Mouse (Mus musculus) embryo, embryonic 10 days (tissue): ENCODE data around the gene Mrgpre.

Source experiments
- DNase-seq: peaks from one replicate; pipeline ENCODE4 v3.0.0-alpha.2; 2015; ENCODE audit warnings: low spot score

The Mrgpre gene

DNA sequence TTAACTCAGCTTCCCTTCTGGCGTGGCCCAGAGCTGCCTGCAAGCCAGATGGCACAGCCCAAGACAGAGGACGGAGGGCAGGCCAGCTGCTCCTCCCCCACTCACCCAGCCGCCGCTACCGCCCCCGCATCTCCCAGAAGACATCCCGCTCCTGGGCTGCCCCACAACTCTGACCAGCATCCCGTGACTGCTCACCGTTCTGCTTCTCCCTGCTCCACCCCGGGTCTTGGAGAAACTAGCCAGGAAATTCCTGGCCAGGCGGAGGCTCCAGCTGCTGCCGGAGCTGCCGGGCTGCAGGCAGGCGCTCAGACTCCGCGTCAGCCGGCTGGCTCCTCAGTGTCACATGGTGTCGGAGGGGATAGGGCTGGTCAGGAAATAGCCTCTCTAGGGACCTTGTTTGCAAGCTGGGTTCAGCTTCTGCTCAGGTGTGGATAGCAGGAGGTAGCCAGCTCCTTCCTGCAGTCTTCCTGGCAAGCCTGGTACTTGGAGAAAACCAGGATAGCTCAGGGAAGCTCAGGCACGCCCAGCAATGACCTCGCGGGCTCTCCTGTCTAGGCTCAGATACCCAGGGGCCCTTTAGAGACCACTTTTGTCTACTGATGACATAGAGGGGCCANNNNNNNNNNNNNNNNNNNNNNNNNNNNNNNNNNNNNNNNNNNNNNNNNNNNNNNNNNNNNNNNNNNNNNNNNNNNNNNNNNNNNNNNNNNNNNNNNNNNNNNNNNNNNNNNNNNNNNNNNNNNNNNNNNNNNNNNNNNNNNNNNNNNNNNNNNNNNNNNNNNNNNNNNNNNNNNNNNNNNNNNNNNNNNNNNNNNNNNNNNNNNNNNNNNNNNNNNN is at the start of gene Mrgpre:
Gene Mrgpre, minus strand, starts transcription at position 505 of the 834 bp plus-strand sequence.
- DNase-seq, result peak; percentile 78

DNA sequence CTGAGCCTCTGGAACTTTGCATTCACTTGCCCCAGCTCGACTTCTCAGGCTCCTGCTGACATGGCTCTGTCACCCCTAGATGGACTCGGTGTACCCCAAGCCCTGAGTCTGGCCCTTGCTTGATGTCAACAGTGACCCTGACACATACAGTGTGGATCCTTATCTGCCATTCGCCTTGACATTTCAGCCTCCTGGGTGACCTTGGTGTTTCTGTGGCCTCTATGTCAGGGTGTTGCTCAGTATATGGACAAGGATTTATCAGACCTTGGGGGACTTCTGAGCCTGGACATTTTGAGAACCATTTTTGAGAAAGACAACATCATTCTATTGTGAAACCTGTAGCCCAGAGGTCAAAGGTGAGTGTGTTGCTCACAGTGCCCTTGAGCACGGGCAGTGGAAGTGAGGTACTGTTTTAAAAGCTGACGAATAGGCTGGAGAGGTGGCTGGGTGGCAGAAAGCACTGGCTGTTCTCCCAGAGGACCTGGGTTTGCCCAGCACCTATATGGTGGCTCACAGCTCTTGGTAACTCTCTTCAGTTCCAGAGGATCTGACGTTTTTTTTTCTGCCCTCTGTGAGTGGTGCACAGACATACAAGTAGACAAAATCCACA is 49.4 kb upstream of the Mrgpre start:
- DNase-seq, result no peak

DNA sequence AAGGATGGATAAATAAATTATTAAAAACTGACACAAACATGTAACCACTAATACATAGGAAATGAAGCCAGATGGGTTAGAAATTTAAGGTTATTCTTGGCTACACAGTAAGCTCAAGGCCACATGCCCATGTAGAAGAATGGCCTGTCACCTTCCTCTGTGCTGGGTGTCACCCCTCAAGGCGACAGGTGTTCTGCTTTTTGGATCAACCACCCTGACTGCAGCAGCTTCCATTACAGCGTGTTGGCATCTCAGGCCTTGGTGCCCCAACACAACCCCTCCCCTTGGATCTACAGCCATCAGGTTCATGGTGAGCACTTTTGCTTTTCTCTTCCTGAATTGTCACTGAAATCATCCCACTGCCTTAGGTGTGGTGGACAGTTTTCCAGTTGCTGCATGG is 48.3 kb upstream of the Mrgpre start:
- no peak for DNase-seq

DNA sequence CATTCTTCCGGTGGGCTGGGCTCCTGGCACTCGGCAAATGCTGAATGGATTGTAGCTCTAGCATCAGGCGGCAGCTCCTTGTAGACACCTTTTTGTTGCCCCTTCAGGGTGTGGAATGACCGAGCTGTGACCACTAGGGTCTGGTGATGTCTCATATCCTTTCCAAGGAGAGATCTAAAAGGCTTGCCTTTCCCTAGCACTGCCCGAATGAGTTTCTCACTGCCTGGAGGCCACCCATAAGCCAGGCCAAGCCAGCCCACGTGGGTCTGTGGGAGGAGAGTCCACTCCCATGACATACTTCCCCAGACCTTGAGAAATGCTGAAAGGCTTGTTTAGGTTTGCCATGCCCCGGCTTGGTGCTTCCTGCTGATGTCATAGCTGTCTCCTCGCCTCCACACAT is 47.9 kb upstream of the Mrgpre start:
- no peak for DNase-seq

DNA sequence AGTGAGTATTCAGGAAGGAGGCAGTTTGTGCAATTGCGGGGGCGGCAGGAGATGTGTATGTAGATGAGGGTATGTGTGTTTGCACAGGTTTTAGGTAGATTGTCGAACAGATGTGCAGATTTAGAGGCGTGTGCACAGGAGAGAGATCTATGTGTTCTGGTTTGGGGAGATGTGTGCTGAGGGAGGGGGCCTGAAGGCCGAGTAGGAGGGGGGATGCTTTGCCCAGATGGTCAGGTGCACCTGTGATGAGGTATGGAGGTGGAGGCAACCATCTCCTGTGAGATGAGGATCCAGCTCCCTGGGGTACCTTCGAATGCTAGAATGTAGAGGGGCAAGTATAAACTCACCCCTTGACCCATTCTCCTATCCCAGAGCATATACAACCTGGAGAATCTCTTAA is 46.1 kb upstream of the Mrgpre start:
- DNase-seq, result no peak

DNA sequence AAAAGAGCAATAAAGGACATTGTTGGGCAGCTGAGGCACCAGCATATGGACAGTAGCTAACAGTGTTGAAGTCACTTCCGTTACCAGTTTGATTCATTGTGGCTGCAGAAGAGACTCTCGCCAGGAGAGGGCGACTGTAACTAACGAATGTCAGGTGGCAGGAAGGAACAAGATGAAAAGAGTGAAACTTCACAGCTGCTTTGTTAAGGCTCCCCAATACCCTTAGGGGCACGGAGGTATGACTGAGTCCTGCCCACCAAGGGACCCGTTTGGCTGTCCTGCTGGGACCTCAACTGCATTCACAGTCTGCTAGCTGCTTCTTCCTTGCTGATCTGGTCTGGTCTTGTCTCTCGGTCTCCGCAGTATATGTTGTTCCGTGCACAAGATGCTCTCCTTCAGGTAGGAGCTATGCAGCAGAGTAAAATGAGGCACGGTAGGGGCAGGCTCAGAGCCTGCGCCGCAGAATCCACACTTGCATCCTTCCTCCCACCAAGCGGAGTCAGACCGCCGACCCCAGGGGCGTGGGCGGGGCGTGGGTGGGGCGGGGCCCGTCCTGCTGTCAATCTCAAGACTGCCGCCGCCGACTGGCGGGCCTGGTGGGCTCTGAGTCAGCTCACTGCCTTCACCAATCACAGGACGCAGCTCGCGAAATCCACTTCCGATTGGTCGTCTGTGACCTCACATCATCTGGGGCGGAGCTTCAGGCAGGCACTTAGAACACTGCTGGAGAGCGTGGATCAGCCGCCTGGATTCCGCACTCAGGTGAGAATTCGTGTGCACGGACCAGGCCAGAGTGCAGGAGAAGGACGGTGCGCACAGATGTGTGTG is 45.4 kb upstream of the Mrgpre start:
- DNase-seq, result peak; percentile 99

DNA sequence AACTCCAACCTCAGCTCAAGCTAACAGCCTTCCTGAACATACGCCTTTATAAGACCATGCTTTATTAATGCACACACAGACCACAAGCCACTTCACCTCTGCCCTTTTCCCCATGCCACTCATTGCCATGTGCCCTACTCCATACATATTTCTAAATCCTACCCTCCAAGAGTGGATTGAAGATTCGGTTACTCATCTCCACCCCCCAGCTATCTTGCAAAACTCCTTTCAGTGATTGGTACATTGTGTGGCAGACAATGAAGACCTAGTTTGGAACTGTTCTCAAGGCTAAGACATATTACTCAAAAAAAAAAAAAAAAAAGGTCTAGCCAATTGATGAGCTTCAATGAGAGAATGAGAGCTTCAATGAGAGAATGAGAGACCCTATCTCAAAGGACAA is 42.7 kb upstream of the Mrgpre start:
- DNase-seq, result no peak

DNA sequence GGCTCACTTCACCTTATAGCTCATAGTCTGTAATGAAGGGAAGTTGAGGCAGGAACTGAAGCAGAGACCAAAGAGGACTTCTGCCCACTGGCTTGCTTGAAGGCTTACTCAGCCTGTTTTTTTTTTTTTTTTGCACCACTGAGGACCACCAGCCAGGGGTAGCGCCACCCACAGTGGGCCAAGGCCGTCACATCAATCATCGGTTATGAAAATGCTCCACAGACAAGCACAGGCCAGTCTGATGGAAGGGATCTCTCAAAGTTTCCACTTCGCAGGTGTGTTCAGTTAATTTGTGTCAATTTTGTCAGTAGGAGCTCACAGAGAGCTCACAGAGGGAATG is 38.9 kb upstream of the Mrgpre start:
- DNase-seq, result no peak

DNA sequence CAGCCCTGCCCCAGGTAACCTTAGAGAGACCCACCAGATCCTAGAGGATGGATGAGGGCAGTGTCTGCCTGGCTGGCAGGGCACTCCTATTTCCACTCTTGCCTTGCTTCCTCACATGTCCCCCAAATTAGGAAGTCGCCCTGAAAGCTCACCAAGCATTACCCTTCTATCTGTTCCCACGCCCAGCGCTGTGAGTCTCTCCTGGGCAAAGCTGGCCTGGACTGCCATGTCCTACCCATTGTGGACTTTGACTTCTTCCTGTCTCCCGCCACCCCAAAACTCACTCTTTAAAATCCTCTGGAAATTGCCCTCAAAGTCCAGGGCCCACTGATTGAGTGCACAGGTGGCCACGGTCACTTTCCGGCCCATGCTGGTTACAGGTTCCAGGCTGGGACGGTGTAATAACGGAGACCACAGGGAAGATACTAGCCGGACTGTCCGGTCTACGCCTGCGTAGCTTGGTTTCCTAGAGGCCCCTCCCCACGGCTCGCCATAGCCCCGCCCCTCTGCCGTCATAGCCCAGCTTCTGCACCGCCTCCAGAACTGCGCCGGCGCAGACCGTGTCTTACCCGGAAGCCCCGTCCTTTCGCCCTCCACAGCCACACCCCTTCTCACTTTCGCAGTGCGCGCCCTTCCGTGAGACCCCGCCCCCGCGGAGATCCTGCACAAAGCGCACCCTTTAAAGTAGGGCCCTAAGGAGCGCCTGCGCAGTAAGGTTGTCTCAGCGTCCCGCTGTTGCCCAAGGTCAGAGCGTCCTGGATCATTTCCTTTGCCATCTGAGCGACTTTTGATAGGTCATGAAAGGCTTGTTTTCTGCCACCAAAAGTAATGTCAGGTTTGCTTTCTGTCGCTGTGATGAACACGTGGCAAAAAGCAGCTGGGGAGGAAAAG is 38.3 kb upstream of the Mrgpre start, which contains the start of the genes Nadsyn1 and Dhcr7:
Gene Nadsyn1, minus strand, starts transcription at position 475 of the 891 bp plus-strand sequence.
Gene Dhcr7, plus strand, starts transcription at position 771 of the 891 bp plus-strand sequence.
- DNase-seq, result peak; percentile 98

DNA sequence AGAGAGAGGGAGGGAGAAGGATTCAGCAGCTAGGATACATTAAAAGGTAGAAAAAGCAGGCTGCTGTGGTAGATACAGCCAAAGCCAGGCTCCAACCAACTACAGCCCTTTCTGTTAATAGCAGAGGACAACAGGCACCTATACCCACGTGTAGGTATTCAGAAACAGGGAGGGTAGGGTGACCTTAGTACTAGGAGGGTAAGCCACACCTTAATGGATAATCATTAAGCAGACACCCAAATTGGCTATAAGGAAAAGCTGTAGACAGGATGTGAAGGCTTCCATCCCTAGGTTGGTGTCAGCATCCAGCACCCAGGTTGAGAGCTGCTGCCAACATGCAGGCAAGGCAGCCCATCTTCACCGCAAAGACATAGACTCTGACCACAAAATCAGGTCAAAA is 36.9 kb upstream of the Mrgpre start:
- DNase-seq, result no peak

DNA sequence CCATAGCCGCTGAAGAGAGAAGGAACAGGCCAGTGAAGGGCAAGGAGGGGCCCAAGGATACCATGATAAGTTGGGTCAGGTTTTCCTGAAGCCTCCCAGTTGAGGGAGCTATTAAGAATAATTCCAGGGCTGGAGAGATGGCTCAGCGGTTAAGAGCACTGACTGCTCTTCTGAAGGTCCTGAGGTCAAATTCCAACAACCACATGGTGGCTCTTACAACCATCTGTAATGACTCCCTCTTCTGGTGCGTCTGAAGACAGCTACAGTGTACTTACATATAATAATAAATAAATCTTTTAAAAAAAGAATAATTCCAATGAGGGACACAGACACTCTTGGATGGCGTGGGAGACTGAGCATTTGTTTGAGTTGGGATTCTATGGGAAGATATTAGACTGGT is 34.9 kb upstream of the Mrgpre start:
- no peak for DNase-seq

DNA sequence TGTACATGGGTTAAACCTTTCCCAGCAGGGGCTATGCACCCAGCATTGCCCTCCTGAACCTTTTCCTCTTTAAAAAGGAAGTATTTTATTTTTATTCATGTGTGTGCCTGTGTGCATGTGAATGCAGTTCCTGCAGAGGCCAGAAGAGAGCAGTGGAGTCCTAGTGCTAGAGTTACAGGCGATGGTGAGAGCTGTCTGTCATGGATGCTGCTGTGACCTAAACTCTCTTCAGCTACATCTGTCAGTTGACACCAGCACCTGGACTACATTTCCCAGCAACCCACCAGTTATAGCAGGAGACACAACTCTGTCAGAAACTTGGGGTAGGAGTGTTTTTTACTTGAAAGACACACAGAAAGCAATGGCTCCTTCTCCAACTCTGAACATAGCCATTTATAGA is 24.6 kb upstream of the Mrgpre start:
- peak; percentile 25 for DNase-seq

DNA sequence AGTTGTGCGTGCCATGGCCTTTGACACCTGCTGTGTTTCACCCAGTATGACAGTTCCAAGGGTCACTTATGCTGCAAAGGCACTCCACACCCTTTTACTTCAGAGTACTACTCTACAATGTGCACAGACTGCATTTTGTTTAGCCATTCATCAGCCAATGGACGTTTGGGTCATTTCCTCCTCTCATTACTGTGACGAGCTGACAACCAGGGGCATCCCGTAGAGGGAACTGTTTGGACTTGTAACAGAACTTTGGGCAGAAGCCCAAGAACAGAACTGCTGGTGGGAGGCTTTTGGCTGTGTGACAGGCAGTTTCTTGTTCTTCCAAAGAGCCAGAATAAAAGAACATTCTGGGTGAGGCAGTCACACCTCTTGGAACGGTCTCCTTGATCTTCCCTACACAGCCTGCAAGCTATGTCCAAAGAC is 20.9 kb upstream of the Mrgpre start:
- DNase-seq, result no peak

DNA sequence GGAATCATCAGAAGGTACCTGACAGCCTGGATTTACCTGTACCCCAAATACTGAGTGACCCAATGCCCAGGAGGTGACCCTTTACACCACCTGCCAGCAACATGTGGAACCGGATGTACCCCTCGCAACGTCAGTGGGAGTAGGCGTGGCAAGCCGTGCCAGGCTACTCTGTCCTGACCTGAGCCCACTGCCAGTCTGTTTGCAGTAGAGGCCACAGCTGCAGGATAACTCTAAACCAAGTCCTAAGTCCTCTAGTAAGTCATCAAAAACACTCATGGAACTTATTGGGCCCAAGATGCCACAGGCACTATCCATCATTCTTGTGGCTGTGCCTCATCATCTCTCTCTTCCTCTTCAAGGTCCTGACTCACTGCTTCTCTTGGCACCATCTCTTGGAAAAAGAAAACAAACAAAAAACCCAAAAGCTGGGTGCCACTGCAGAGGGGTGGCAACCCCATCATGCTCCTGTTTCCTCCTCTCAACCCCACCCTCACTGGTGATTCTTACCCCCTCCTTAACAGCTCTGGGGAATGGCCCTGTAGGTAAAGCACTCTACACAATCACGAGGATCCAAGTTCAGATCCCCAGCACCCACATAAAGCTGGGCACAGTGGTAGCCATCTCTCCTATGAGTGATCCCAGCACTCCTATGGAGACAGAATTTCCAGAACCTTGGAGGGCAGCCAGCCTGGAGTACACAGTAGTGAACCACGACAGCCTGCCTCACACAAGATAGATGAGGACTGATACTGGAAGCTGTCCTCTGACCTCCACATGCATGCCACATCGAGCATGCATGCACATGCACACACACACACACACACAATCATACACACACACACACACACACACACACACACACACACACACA is 17.1 kb upstream of the Mrgpre start:
- no peak for DNase-seq

DNA sequence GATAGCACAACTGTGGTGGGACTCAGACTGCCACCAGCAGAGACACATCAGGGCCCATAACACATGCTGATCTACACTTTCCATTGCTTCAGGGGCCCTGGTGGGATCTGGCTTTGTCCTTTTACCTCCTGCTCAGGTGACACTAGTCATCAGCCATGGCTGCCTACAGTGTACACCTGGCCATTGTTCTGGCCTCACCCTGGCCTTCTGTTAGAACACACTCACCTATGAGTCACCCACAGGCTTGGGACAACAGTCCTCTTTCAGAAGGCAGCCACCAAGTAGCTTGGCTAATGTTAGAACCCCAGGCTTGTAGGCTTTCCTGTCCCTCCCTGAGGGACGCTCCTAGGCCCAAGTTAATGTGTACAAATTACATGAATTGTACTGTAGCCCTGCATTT is 16.5 kb upstream of the Mrgpre start:
- DNase-seq, result no peak

DNA sequence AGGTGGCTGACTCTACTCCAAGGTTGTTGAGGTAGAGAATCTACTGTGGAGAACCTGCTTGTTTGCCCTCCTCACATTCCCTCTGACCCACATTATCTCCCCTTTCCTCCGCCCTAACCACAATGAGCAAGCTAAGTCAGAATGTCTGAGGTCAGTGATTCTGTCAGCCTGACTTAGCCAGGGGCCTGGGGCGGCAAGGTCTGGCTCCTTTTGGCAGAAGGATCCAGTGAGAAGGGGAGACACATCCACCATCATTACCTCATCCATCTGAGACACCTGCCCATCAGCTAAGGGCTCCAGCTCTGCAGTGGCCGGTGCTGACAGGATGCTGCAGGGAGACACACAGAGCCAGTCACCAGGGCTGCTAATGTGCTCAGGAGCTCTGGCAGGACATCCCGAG is 14.5 kb upstream of the Mrgpre start:
- DNase-seq, result no peak

DNA sequence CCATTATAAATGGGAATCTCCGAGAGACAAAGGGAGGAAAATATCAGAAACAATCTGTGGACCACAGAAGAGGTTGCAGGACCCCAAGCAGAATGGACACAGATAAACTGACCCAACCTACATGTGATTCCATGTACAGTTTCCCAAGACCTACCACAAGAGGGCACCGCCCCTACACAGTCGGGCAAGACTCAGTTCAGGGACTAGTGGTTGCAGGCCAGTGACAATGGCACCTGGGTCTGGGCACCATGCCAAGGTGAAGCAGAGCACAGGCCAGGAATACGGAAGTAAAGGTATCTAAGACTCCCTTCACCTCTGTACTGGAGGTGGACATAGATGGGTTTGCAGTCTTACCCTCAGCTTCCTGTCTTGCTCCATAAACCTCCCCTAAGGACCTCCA is 8.8 kb upstream of the Mrgpre start:
- DNase-seq, result peak; percentile 42

DNA sequence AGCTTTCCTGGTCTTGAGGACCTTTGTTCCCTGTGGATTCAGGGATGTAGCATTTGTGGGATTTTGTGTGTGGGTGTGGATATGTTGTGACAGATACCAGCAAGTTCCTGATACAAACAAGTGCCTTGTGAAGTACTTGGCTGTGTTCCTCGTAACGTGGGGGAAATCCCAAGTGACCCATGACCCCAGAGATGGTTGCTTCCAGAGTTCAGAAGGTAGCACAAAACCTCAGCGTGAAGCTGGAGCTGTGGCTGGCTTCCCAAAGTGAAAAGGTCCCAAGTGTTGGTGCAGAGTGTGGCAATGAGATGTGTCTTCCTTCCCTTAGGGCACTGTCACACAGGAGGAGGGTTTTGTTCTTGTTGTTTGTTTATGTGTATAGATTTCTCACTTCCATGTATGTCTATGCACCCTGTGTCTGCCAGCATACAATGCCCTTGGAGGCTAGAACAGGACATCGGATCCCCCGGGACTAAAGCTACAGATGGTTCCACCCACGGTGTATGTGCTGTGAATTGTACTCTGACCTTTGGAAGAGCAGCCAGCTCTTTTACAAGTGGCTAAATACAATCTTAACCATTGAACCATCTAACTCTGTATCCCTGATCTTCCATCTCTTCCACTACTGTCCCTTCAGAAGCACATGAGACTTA is 8.2 kb upstream of the Mrgpre start:
- no peak for DNase-seq

DNA sequence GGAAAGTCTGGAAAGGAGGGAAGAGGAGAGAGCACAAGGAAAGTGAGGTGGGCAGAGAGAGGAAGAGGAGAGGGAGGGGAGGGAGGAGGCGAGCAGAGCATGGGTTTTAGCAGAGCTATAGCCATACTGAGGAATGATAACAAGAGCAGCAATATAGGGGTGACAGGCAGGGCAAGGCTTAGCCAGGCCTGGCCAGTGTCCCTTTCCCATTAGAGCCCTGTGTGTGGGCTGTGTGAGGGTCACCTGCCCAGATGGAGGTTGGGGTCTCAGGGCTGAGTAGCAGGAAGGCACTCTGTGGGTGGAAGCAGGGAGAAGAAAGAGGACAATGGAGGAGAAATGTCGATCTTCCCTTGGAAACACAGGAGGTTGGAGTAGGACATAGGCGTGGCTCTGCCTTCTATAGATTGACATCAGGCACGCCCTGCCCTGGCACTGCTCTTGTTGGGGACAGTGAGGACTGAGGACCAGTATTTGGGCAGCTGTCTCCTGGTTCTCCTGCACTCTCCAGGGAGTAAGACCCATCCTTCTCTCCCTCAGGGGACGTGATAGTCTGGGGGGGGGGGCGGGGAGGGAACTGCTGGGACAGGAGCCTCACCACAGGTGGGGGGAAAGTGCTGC is 813 bp downstream of the Mrgpre start:
- DNase-seq, result peak; percentile 45

DNA sequence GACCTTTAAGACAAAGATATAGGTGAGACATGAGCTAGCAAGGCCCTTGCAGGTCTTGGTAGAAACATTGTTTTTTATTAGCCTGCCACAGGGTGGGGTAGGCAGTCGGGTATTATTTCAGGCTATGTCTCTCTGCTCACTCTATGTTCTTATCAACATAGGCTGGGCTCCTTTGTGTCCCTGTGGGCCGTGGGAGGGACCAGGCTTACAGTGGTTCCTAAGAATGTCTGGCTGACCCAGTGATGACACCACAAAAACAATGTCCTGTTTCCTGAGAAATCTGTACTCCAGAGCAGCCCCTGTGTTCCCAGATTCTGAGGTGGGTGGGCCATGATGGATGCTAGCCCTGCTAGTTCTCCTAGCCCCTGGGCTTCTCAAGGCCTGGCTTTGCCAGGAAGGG is 6.9 kb downstream of the Mrgpre start:
- DNase-seq, result no peak
